Mouse (Mus musculus) hindbrain, postnatal 0 days (tissue): ENCODE results near the gene Fam69b. TPM values are rescaled to one million over a fixed set of nuclear protein-coding genes. Genes with fewer than 3 reads are reported as not detected.
A peak's percentile ranks its signal among the peaks of the same experiment; 100 is the strongest.

Source experiments
- ATAC-seq: fragments of 200-750 bp; cut with Nextera tagmentation; 2 replicates; pipeline ENCODE4 v1.8.0; 2017; ENCODE audit warnings: mild to moderate bottlenecking, moderate TSS enrichment, moderate library complexity
- DNase-seq: peaks from one replicate; pipeline ENCODE4 v3.0.0-alpha.2; 2015; ENCODE audit warnings: low spot score
- H3K27ac ChIP-seq: fragments of 300-500 bp; sonication (generic); 2 replicates; pipeline ENCODE4 v1.5.1; 2014; ENCODE audit warnings: mild to moderate bottlenecking
- H3K27me3 ChIP-seq: fragments of 300-500 bp; sonication (generic); 2 replicates; pipeline ENCODE4 v1.6.1; 2014; ENCODE audit warnings: low read length, mixed read lengths; ENCODE audit not compliant: insufficient read depth
- H3K36me3 ChIP-seq: fragments of 300-500 bp; sonication (generic); 2 replicates; pipeline ENCODE4 v1.6.1; 2014; ENCODE audit warnings: low read length, mixed read lengths; ENCODE audit not compliant: insufficient read depth
- H3K4me1 ChIP-seq: fragments of 300-500 bp; sonication (generic); 2 replicates; pipeline ENCODE4 v1.6.1; 2014; ENCODE audit warnings: antibody characterized with exemption, low read length, mixed read lengths; ENCODE audit not compliant: insufficient read depth
- H3K4me2 ChIP-seq: fragments of 300-500 bp; sonication (generic); 2 replicates; pipeline ENCODE4 v1.6.1; 2014; ENCODE audit warnings: low read depth, mild to moderate bottlenecking, low read length, moderate library complexity, mixed read lengths
- H3K4me3 ChIP-seq: fragments of 300-500 bp; sonication (generic); 2 replicates; pipeline ENCODE4 v1.5.1; 2014; ENCODE audit warnings: low read length
- H3K9ac ChIP-seq: fragments of 300-500 bp; sonication (generic); replicated peaks from 2 replicates; pipeline ENCODE4 v1.6.1; 2014; ENCODE audit warnings: mild to moderate bottlenecking, low read length, moderate library complexity, mixed read lengths
- H3K9me3 ChIP-seq: fragments of 300-500 bp; sonication (generic); 2 replicates; pipeline ENCODE4 v1.6.1; 2016; ENCODE audit warnings: low read length, mixed read lengths
- CTCF ChIP-seq: IDR thresholded peaks from 2 replicates; pipeline ENCODE4 v1.5.1; 2016; ENCODE audit warnings: antibody characterized with exemption, control low read depth, low read depth
- WGBS: fragments of 180-500 bp; shearing (Covaris S2); extraction: QIAGEN DNeasy Blood & Tissue Kit; methylation state at CpG from one replicate; pipeline ENCODE4 v1.1.7; 2014; 5-methylcytosine and 5-hydroxymethylcytosine counted together
- polyA plus RNA-seq: library from polyadenylated mRNA; unstranded; fragments of >200 nt; fragmentation: Nextera tagmentation; extraction: Ambion mirVana; gene quantifications from 2 replicates; pipeline ENCODE4 v1.2.1, GENCODE M21; 2015
- total RNA-seq: library from RNA; depleted of rRNA; stranded (reverse); fragments of >200 nt; gene quantifications from 2 replicates; pipeline ENCODE4 v1.2.3, GENCODE M21; 2014; rRNA removed

Gene Fam69b
- total RNA-seq (289 and 302 TPM in 2 replicates), polyA plus RNA-seq (129 and 142 TPM in 2 replicates)

- Histone ChIP-seq H3K4me3 (peak within 1 kb of the TSS; percentile 71), H3K27me3 (no peaks in the 10 kb centered on the region), H3K27ac (peak within 1 kb of the TSS; percentile 91), H3K4me1 (peaks cover 10% of the 10 kb centered on the region), H3K9ac (peak within 1 kb of the TSS; percentile 92), H3K9me3 (no peaks in the 10 kb centered on the region), H3K36me3 (no peaks in the 10 kb centered on the region), H3K4me2 (peak within 1 kb of the TSS; percentile 98)
- TF ChIP-seq CTCF, result no peak
- peak; percentile 83 for ATAC-seq
- under 1% methylated on average over 63 of the region's 70 CpGs for WGBS
- peak; percentile 97 for DNase-seq
Measured at GRCm38 (mm10) chr2:26627921-26628739, at the start of gene Fam69b. Gene Fam69b, plus strand, starts transcription at chr2:26628457.

GRCm38 (mm10) chr2:26579714-26580113 is 48.5 kb upstream of the Fam69b start, which contains the start of gene Egfl7:
Gene Egfl7, plus strand, starts transcription at chr2:26580014.
- no peak for DNase-seq
- H3K36me3 ChIP-seq, result no peaks in the 10 kb centered on the region
- H3K9ac ChIP-seq, result no peak within 1 kb of the TSS
- H3K4me3 ChIP-seq, result no peak within 1 kb of the TSS
- no peaks in the 10 kb centered on the region for H3K9me3 ChIP-seq
- 81% methylated on average over 1 of the region's 1 CpGs for WGBS
- H3K4me2 ChIP-seq, result no peak within 1 kb of the TSS
- H3K4me1 ChIP-seq, result 0 out of 2 replicates have a peak, but pooled peaks cover 4% of the 10 kb centered on the region
- TF ChIP-seq CTCF, result no peak
- no peaks in the 10 kb centered on the region for H3K27me3 ChIP-seq
- H3K27ac ChIP-seq, result peak within 1 kb of the TSS; percentile 60; the same call in 1 of the 2 replicates
- no peak for ATAC-seq

GRCm38 (mm10) chr2:26580751-26581150 is 47.5 kb upstream of the Fam69b start:
- H3K9ac ChIP-seq, result no peak overlapping the region
- no peak overlapping the region for H3K4me3 ChIP-seq
- no peaks in the 10 kb centered on the region for H3K36me3 ChIP-seq
- H3K27me3 ChIP-seq, result no peaks in the 10 kb centered on the region
- H3K4me1 ChIP-seq, result 0 out of 2 replicates have a peak, but pooled peaks cover 4% of the 10 kb centered on the region
- no peak overlapping the region for H3K4me2 ChIP-seq
- no peak overlapping the region for H3K27ac ChIP-seq
- no peaks in the 10 kb centered on the region for H3K9me3 ChIP-seq
- no peak for ATAC-seq
- WGBS, result 95% methylated on average over 5 of the region's 5 CpGs
- TF ChIP-seq CTCF, result no peak
- DNase-seq, result no peak

- no peaks in the 10 kb centered on the region for H3K27me3 ChIP-seq
Measured at GRCm38 (mm10) chr2:26582203-26582602, 46.1 kb upstream of the Fam69b start.

GRCm38 (mm10) chr2:26582741-26583140 is 45.5 kb upstream of the Fam69b start:
- no peak for TF ChIP-seq CTCF

More at GRCm38 (mm10) chr2:26582203-26582602, 46.1 kb upstream of the Fam69b start:
- Histone ChIP-seq H3K9me3 (no peaks in the 10 kb centered on the region), H3K4me2 (no peak overlapping the region), H3K27ac (0 out of 2 replicates have a peak overlapping the region, but pooled peaks have one; percentile 8), H3K36me3 (no peaks in the 10 kb centered on the region), H3K9ac (no peak overlapping the region), H3K4me1 (0 out of 2 replicates have a peak, but pooled peaks cover 4% of the 10 kb centered on the region), H3K4me3 (no peak overlapping the region)
- TF ChIP-seq CTCF, result no peak
- 61% methylated on average over 2 of the region's 2 CpGs for WGBS
- DNase-seq, result no peak
- ATAC-seq, result no peak

GRCm38 (mm10) chr2:26583640-26584039 is 44.6 kb upstream of the Fam69b start:
- H3K4me1 ChIP-seq, result no peaks in the 10 kb centered on the region
- H3K27me3 ChIP-seq, result no peaks in the 10 kb centered on the region
- H3K36me3 ChIP-seq, result no peaks in the 10 kb centered on the region
- peak overlapping the region; percentile 3; the same call in 1 of the 2 replicates for H3K4me3 ChIP-seq
- DNase-seq (no peak), ATAC-seq (no peak)
- H3K9ac ChIP-seq, result 0 out of 2 replicates have a peak overlapping the region, but pooled peaks have one; percentile 4
- H3K9me3 ChIP-seq, result no peaks in the 10 kb centered on the region
- peak overlapping the region; percentile 23; the same call in 1 of the 2 replicates for H3K27ac ChIP-seq
- 79% methylated on average over 11 of the region's 11 CpGs for WGBS
- no peak overlapping the region for H3K4me2 ChIP-seq
- no peak for TF ChIP-seq CTCF

More at GRCm38 (mm10) chr2:26582741-26583140, 45.5 kb upstream of the Fam69b start:
- H3K9ac ChIP-seq, result no peak overlapping the region
- no peaks in the 10 kb centered on the region for H3K27me3 ChIP-seq
- peak overlapping the region; percentile 8; the same call in 1 of the 2 replicates for H3K27ac ChIP-seq
- H3K4me2 ChIP-seq, result no peak overlapping the region
- no peaks in the 10 kb centered on the region for H3K9me3 ChIP-seq
- 0 out of 2 replicates have a peak, but pooled peaks cover 4% of the 10 kb centered on the region for H3K4me1 ChIP-seq
- DNase-seq, result no peak
- ATAC-seq, result no peak
- no peaks in the 10 kb centered on the region for H3K36me3 ChIP-seq
- WGBS, result 62% methylated on average over 7 of the region's 7 CpGs
- no peak overlapping the region for H3K4me3 ChIP-seq
